Mouse (Mus musculus) neutrophil, adult 83 days (primary cell): ENCODE measurements around the gene Rnaseh1. TPM values are rescaled to one million over a fixed set of nuclear protein-coding genes. Genes with fewer than 3 reads are reported as not detected.

Experiments
- total RNA-seq, 2 experiments: library from RNA; stranded (reverse); gene quantifications; one replicate each; pipeline ENCODE4 v1.2.4; 2023

Rnaseh1 gene
- total RNA-seq: 10 to 100 TPM; 11.2 to 13.1 TPM

DNA sequence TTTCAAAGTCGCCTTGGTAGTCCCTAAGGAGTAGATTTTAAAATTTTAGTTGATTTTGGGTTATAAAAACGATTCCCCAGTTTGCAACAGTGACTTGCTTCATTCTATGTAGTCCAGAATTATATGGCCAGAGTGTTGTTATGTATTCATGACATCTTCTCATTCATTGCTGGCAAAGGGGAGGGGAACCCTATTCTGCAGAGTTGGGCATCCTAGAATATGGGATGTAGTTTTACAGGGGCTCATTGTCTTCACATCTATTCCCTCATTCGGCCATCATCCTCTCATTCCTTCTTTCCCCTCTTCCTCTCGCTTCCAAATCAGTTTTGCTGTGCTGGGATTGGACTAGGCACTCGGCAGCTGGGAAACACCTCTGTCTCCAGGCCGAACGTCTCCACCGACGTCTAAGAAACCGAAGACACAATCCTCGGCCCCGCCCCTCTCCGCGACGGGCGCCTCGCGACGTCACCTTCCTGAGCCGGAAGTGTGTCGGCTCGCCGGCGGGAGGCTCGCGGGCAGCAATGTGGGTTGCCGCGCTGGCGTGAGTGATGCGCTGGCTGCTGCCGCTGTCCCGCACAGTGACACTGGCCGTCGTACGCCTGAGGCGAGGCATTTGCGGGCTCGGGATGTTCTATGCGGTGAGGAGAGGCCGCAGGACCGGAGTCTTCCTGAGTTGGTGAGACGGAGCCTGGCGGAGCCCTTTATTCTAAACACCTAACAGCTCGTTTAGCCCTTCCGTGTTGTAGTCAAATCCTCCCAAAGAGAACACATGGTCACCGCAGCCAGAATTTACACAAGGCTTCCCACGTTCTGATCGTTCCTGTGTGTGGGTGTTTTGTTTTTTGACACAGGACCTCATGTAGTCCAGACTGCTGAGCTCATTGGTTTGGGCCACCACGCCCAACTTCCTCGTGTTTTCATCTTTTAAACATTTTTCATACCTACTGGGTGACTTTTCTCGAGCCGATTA lies at the start of gene Rnaseh1:
Gene Rnaseh1 (plus strand): TSS at position 462 of the 970 bp plus-strand sequence.

DNA sequence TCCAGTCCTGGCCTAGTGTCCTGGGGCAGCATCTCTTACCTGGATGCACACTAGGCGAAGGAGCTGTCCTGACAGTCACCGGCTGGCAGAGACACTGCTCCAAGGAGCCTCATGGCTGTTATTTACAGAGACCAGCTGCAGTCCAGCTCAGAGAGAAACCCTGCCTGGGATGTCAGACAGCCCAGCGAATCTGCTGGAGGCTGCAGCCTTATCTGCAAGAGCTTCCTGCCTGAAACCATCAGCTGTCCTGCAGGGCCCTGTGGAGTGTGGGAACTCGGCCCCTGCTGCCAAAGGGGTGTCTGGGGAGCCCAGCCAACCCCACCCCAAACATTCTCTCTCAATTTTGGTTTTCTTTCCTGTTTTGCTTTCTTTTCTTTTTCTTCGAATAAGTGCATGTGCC lies 26.2 kb upstream of the Rnaseh1 start, which contains the start of gene Colec11:
Gene Colec11 (minus strand): TSS at position 183 of the 400 bp plus-strand sequence.

DNA sequence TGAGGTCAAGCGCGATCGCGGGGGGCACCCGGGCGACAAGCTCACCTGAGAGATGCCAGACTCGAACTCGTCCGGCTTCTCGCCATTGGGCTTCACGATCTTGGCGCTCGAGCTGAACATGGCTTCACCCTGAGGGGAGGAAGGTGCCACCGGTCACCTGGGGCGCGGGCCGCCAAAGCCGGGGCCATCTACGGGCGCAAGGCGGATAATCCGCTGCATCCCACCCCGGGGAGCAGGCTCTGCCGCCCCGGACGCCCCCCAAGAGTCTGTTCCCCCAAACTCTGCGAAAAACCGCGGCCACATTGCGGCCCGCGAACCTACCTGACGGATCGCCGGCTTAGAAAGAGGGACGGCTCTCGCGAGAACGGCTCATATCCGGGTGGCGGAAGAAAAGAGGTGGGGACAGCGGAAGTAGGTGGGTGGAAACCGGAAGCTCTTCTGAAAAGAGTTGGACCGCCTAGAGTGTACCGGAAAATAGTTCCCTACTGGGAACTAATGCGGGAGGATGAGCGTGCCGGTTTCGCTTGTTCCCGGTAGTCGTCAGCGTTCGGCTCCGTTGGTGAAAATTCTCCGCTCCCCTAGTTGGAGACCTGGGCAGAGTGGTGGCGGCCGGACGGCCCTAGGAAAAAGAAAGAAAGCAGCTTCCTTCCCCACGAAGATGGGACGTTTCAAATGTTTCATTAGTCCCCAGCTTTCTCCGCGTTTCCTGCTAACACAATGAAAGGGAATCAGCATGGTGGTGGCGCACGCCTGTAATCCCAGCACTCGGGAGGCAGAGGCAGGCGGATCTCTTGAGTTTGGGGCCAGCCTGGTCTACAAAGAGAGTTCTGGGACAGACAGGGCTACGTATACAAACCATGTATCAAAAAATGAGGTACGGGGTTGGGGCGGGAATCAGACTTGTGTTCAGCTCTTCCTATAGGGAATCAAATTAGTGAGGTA lies 13.6 kb upstream of the Rnaseh1 start, which contains the start of gene Rps7:
Gene Rps7 (minus strand): TSS at position 419 of the 942 bp plus-strand sequence.

DNA sequence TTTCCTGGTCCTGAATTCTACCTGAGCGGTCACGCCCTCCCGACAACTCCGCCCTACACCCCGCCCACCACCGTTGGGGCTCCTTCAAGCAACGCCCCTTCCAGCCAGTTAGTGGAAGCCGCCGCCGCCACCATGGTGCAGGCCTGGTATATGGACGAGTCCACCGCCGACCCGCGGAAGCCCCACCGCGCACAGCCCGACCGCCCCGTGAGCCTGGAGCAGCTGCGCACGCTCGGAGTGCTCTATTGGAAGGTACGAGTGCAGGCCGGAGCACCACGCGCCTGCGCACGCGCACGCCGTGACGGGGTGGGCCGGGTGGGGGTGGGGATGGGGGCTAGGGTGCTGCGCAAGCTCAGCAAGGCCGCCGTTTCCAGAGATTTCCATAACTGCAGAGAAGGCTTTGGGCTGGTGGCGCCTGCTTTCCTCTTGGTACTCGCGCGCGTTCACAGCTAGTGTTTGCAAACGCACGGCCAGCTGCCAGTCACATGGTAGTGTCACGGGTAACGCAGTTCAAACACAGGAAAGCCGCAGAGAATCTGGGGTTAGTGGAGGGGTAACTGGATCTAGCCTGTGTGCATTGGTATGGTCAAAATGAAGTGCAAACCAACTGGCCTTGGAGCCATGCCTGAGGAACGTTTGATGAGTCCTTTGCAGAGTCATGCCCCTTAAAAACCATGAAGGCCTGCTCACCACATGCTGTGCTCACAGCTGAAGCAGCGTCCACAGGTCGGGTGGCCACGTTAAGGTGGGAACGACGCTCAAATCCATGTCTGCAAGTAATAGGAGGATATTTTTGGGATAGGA lies 25.9 kb downstream of the Rnaseh1 start, which contains the start of gene Adi1:
Gene Adi1 (plus strand): TSS at position 111 of the 804 bp plus-strand sequence.

Other genes with a start within 250 kb of the Rnaseh1 start
- under 1 TPM; 0.24 to 0.46 TPM for gene Dcdc2c, start 97.2 kb upstream of the Rnaseh1 start, total RNA-seq
- not detected for gene Allc, start 67.1 kb upstream of the Rnaseh1 start, total RNA-seq
- not detected for gene Colec11, start 26.2 kb upstream of the Rnaseh1 start, total RNA-seq
- gene Rps7, start 13.6 kb upstream of the Rnaseh1 start, total RNA-seq: 100 to 1,000 TPM; 298 to 346 TPM
- 10 to 100 TPM in 1 of 2 experiments, 1 to 10 TPM in 1; 9.0 to 10.8 TPM for gene Adi1, start 25.6 kb downstream of the Rnaseh1 start, total RNA-seq
- gene Trappc12, start 100.9 kb downstream of the Rnaseh1 start, total RNA-seq: 10 to 100 TPM; 22.1 to 23.6 TPM
- gene Eipr1, start 102.2 kb downstream of the Rnaseh1 start, total RNA-seq: 10 to 100 TPM; 19.6 to 24.4 TPM